Mouse (Mus musculus): Measurements from ENCODE around the gene Bloc1s2.

DNA sequence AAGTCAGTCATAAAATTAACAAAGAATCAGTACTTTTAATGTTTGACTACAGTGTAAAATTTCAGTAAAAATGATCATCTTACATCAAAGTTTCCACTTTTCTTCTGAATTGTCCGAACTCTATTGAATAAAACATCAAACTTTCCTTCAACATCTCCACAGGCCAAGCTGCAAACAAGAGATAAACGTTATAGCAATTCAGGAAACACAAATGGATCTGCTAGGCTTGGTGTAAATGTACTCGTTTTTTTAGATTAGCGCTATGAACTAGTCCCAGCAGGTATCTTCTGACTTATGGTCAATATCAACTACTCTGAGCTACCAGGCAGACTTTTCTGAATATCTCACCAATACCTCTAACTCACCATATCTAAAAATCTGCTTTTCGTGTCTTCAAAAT, 13.3 kb downstream of the Bloc1s2 start:
- TF ChIP-seq NRF1 (IDR thresholded peaks at IDR 0.05; ENCODE audit: insufficient read depth, low read depth, low read length, poor library complexity, severe bottlenecking), result no peak
- TF ChIP-seq MEF2A (IDR thresholded peaks at IDR 0.05; ENCODE audit: extremely low read depth, insufficient replicate concordance, low read depth, low read length, poor library complexity, severe bottlenecking), result no peak
- no peak for TF ChIP-seq CTCF (IDR thresholded peaks at IDR 0.05 in 2 of 3, conservative IDR thresholded peaks at IDR 0.05 in 1 of 3; ENCODE audit: control insufficient read depth in 1 of 3, insufficient read depth in 1 of 3, low read depth in 2 of 3, low read length in 3 of 3, poor library complexity in 1 of 3, severe bottlenecking in 1 of 3)
- TF ChIP-seq USF1 (IDR thresholded peaks at IDR 0.05; ENCODE audit: low read depth, low read length), result no peak
- no peak for TF ChIP-seq MAZ (IDR thresholded peaks at IDR 0.05; ENCODE audit: low read depth, low read length)
- no peak for TF ChIP-seq JUND (IDR thresholded peaks at IDR 0.05; ENCODE audit: low read depth, low read length)
- TF ChIP-seq HCFC1 (IDR thresholded peaks at IDR 0.05; ENCODE audit: low read depth, low read length), result no peak
- no peak for TF ChIP-seq ELF1 (IDR thresholded peaks at IDR 0.05; ENCODE audit: low read depth, low read length)
- no peak for TF ChIP-seq POLR2AphosphoS2 (IDR thresholded peaks at IDR 0.05; ENCODE audit: low read length)
- TF ChIP-seq ZNF384 (IDR thresholded peaks at IDR 0.05; ENCODE audit: low read depth, low read length), result no peak
- peak; percentile 40 for TF ChIP-seq GATA1 (IDR thresholded peaks at IDR 0.05; ENCODE audit: low read depth, low read length)
- TF ChIP-seq UBTF (IDR thresholded peaks at IDR 0.05; ENCODE audit: borderline replicate concordance, insufficient read depth, low read depth, low read length), result no peak
- peak; percentile 80 for TF ChIP-seq TAL1 (IDR thresholded peaks at IDR 0.05; ENCODE audit: low read length)

All from MEL (cell line).